Mouse (Mus musculus) brain, embryonic 14.5 days (tissue): ENCODE measurements around the gene Ipo5.

Experiments used
- CTCF ChIP-seq: fragments of 200-500 bp; IDR thresholded peaks from 2 replicates; pipeline ENCODE4 v1.5.1; 2012; ENCODE audit warnings: inconsistent platforms, mild to moderate bottlenecking, moderate library complexity, borderline replicate concordance; ENCODE audit not compliant: insufficient read depth, insufficient read length; ENCODE audit errors: extremely low read depth
- POLR2A ChIP-seq: fragments of 200-500 bp; IDR thresholded peaks from 2 replicates; pipeline ENCODE4 v1.6.1; 2012; ENCODE audit warnings: mild to moderate bottlenecking, inconsistent platforms, borderline replicate concordance; ENCODE audit not compliant: poor library complexity, insufficient read depth, insufficient read length, severe bottlenecking; ENCODE audit errors: extremely low read depth

DNA sequence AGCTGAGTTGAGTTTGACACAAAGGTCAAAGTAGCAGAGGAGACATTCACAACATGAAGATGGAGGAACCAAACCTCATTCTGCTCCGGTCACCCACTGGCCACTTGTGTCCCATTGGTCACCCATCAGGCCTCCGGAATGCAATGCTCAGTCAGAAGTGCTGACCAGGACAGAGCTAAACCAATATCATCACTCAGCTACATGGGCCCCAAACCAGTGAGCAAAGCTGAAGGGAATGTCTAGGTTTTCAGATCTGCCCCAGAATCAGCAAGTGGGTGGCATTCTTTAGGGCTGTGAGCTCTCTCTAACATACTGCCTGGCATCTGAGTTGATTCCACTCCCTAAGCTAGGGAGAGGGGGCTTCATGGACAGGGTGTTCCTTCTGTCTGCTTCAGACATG, 32.0 kb upstream of the Ipo5 start:
- TF ChIP-seq CTCF (no peak), POLR2A (no peak)
